Mouse (Mus musculus) heart, postnatal 0 days (tissue): ENCODE data around the gene Rsu1. TPM values are rescaled to one million over a fixed set of nuclear protein-coding genes. Genes with fewer than 3 reads are reported as not detected.

Experiments
- ATAC-seq: fragments of 200-750 bp; cut with Nextera tagmentation; 2 replicates; pipeline ENCODE4 v1.8.0; 2017; ENCODE audit warnings: low read depth, moderate number of reproducible peaks, moderate library complexity; ENCODE audit not compliant: insufficient read depth
- DNase-seq: peaks from one replicate; pipeline ENCODE4 v3.0.0-alpha.2; 2016; ENCODE audit warnings: low spot score
- H3K27ac ChIP-seq: fragments of 300-500 bp; sonication (generic); 2 replicates; pipeline ENCODE4 v1.5.1; 2014; ENCODE audit warnings: low read depth, mild to moderate bottlenecking
- H3K27me3 ChIP-seq: fragments of 300-500 bp; sonication (generic); 2 replicates; pipeline ENCODE4 v1.6.1; 2014; ENCODE audit warnings: low read length, mixed read lengths; ENCODE audit not compliant: control insufficient read depth, insufficient read depth
- H3K36me3 ChIP-seq: fragments of 300-500 bp; sonication (generic); replicated peaks from 2 replicates; pipeline ENCODE4 v1.6.1; 2014; ENCODE audit warnings: low read length, mixed read lengths; ENCODE audit not compliant: control insufficient read depth, insufficient read depth
- H3K4me1 ChIP-seq: fragments of 300-500 bp; sonication (generic); 2 replicates; pipeline ENCODE4 v1.6.1; 2014; ENCODE audit warnings: antibody characterized with exemption; ENCODE audit not compliant: control insufficient read depth, insufficient read depth
- H3K4me2 ChIP-seq: fragments of 300-500 bp; sonication (generic); 2 replicates; pipeline ENCODE4 v1.6.1; 2014; ENCODE audit warnings: low read depth, mild to moderate bottlenecking, low read length, moderate library complexity
- H3K4me3 ChIP-seq: fragments of 300-500 bp; sonication (generic); 2 replicates; pipeline ENCODE4 v1.5.1; 2014; ENCODE audit warnings: low read depth, low read length
- H3K9ac ChIP-seq: fragments of 300-500 bp; sonication (generic); replicated peaks from 2 replicates; pipeline ENCODE4 v1.6.1; 2014; ENCODE audit warnings: low read depth, low read length, mixed read lengths
- H3K9me3 ChIP-seq: fragments of 300-500 bp; sonication (generic); replicated peaks from 2 replicates; pipeline ENCODE4 v1.6.1; 2016; ENCODE audit warnings: low read length; ENCODE audit not compliant: control insufficient read depth
- CTCF ChIP-seq: IDR thresholded peaks from 2 replicates; pipeline ENCODE4 v1.5.1; 2016; ENCODE audit warnings: antibody characterized with exemption, control low read depth, low read depth
- EP300 ChIP-seq: IDR thresholded peaks from 2 replicates; pipeline ENCODE4 v1.6.1; 2016; ENCODE audit warnings: antibody characterized with exemption, low read depth
- WGBS: fragments of 180-500 bp; shearing (Covaris S2); extraction: QIAGEN DNeasy Blood & Tissue Kit; methylation state at CpG from one replicate; pipeline ENCODE4 v1.1.7; 2014; 5-methylcytosine and 5-hydroxymethylcytosine counted together
- polyA plus RNA-seq: library from polyadenylated mRNA; unstranded; fragments of >200 nt; fragmentation: Nextera tagmentation; extraction: Ambion mirVana; gene quantifications from 2 replicates; pipeline ENCODE4 v1.2.1, GENCODE M21; 2015
- total RNA-seq: library from RNA; depleted of rRNA; stranded (reverse); fragments of >200 nt; gene quantifications from 2 replicates; pipeline ENCODE4 v1.2.3, GENCODE M21; 2014; ENCODE audit warnings: low replicate concordance

Gene Rsu1
- total and polyA plus RNA-seq, 2 experiments from 2014 or later, result 125 to 202 TPM

DNA sequence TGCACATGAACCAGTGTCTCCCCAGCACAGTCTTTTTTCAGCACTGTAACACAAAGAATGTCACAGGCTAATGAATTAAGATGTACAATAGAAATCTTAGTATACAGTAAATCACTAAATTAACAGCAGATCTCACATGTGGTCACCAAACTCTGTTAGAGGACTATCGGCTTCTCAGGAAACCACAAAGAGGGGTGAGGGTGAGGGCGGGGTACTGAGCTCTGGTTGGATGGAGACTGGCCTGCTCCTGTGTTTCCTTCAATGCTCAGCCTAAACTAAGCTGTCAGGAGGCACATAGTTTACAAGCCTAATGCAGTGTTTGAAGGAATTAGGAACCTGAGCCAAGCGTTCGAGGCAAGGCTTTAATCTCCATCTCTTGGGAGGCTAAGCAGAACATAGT, 8.1 kb downstream of the Rsu1 start:
- no peak for ATAC-seq
- WGBS, result 75% methylated on average over 4 of the region's 4 CpGs
- Histone ChIP-seq H3K4me2 (no peak overlapping the region), H3K27ac (no peak overlapping the region), H3K4me3 (no peak overlapping the region), H3K9me3 (no peaks in the 10 kb centered on the region), H3K4me1 (no peaks in the 10 kb centered on the region), H3K36me3 (peaks cover 54% of the 10 kb centered on the region), H3K9ac (no peak overlapping the region), H3K27me3 (no peaks in the 10 kb centered on the region)
- TF ChIP-seq CTCF (no peak), EP300 (no peak)
- DNase-seq, result no peak

DNA sequence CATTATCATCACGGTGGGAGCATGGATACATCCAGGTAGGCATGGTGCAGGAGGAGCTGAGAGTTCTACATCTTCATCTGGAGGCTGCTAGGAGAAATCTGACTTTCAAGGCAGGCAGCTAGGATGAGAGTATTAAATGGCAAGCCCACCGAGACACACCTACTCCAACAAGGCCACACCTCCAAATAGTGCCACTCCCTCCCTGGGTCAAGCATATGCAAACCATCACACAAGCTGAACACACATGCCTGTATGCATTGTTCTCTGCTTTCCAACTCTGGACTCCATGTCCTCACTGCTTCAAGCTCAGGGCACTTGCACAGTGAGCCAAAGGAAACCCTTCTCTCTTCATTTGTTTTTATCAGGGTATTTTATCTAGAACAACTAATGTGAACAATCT, 12.6 kb downstream of the Rsu1 start:
- no peak for ATAC-seq
- no peaks in the 10 kb centered on the region for H3K27me3 ChIP-seq
- TF ChIP-seq CTCF, result no peak
- TF ChIP-seq EP300, result no peak
- H3K4me3 ChIP-seq, result no peak overlapping the region
- no peak overlapping the region for H3K27ac ChIP-seq
- H3K9me3 ChIP-seq, result peaks cover 8% of the 10 kb centered on the region; the same call in 1 of the 2 replicates
- H3K36me3 ChIP-seq, result peaks cover 72% of the 10 kb centered on the region
- DNase-seq, result no peak
- WGBS, result 91% methylated on average over 2 of the region's 2 CpGs
- no peaks in the 10 kb centered on the region for H3K4me1 ChIP-seq
- no peak overlapping the region for H3K4me2 ChIP-seq
- H3K9ac ChIP-seq, result no peak overlapping the region

DNA sequence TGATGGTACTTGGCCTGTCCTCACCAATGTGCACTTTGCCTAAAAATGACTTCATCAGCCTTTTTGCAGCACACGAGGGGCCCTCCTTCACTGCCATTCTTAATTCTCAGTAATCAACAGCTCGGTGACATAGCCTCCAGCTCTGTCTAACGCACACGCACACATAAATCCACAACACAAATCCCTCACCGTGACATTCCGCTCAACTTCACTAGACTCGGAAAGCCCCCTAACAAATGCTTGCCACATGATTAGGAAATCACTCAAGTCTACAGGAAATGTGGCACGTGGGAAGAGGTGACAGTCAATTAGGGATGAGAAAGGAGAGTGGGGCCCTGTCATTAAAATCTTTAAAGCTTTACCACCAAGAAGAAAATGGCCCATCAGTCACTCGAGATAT, 30.5 kb downstream of the Rsu1 start:
- WGBS, result 64% methylated on average over 9 of the region's 9 CpGs
- Histone ChIP-seq H3K9me3 (no peaks in the 10 kb centered on the region), H3K4me2 (no peak overlapping the region), H3K9ac (no peak overlapping the region), H3K36me3 (peaks cover 46% of the 10 kb centered on the region), H3K27me3 (no peaks in the 10 kb centered on the region), H3K4me3 (no peak overlapping the region), H3K4me1 (peaks cover 8% of the 10 kb centered on the region), H3K27ac (no peak overlapping the region)
- ATAC-seq (no peak), DNase-seq (no peak)
- no peak for TF ChIP-seq CTCF
- TF ChIP-seq EP300, result no peak

DNA sequence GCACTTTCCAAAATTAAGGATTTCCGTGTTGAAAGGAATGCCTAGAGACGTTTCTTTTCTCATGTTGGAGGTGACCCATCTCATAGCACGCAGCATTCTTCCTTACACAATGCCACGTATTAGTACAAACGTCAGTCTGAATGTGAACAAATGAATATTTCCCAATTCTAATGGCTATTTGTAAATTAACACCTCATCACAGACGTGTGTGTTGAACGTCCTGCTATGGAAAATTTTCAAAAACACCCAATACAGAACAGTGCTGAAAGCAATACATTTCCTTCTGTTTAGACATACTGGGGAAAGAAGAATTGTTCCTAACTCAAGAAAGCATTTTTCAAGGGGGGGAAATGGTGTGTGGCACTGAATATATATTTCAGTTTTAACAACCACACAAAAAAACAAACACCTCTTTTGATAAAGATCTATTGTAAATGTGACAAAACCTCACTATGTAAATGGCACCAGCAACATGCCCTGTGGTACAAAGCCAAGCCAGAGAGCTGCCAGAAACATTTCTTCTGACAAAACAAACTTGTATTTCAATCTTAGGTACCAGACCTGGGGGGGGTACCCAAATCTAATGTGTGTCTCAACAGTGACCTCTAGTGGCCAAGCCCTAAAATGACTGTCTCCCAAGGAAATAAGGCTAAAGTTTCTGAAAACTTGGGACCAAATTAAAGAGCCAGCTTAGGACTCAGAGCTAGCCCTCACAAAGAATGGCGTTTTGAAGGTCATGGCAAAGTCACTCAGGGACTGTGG, 33.9 kb downstream of the Rsu1 start:
- Histone ChIP-seq H3K9ac (no peak overlapping the region), H3K27ac (no peak overlapping the region), H3K27me3 (no peaks in the 10 kb centered on the region), H3K4me3 (no peak overlapping the region), H3K4me2 (no peak overlapping the region), H3K4me1 (peaks cover 19% of the 10 kb centered on the region), H3K36me3 (peaks cover 39% of the 10 kb centered on the region), H3K9me3 (no peaks in the 10 kb centered on the region)
- no peak for TF ChIP-seq EP300
- TF ChIP-seq CTCF, result peak; percentile 83
- DNase-seq (peak; percentile 66), ATAC-seq (0 out of 2 replicates have a peak, but pooled peaks have one; percentile 4)
- 79% methylated on average over 8 of the region's 8 CpGs for WGBS

DNA sequence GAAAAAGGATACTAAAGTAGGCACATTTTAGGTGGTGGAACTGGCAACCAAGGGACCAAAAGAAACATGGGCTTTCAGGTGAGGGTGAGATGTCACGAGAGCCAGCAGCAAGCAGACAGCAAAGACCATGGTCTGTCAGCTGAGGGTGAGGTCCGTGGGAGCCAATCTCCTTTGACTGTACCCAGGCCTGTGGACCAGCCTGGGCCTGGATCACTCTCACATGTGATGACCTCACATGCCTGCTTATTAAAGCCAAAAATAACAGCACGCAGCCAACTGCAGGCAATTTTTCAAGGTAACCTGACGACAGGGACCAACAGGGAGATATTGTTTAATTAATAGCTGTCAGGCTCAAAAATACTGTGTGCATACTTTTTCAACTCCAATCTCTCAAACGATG, 35.5 kb downstream of the Rsu1 start:
- H3K27me3 ChIP-seq, result no peaks in the 10 kb centered on the region
- H3K9ac ChIP-seq, result no peak overlapping the region
- TF ChIP-seq EP300 (no peak), CTCF (no peak)
- peaks cover 19% of the 10 kb centered on the region for H3K4me1 ChIP-seq
- ATAC-seq, result peak; percentile 87
- peaks cover 25% of the 10 kb centered on the region for H3K36me3 ChIP-seq
- no peak overlapping the region for H3K4me2 ChIP-seq
- peak; percentile 58 for DNase-seq
- WGBS, result 15% methylated on average over 5 of the region's 5 CpGs
- no peaks in the 10 kb centered on the region for H3K9me3 ChIP-seq
- H3K27ac ChIP-seq, result peak overlapping the region; percentile 47
- no peak overlapping the region for H3K4me3 ChIP-seq

DNA sequence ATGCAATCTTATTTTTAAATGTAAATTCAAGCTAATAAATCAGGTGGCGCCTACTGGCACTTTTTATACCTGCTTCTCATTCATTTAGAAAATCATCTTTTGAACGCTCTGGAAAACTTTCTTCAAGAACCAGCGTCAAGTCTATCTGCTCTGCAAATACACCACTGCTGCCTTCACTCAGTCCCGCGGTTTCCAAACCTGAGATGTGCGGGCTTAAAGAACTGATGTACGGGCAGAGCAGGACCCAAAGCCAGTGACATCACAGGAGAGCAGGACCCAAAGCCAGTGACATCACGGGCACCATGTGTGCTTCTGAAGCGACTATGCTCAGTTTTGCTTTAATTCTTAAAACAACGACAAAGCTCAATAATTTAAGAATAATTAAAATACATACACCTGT, 36.4 kb downstream of the Rsu1 start:
- Histone ChIP-seq H3K4me2 (no peak overlapping the region), H3K4me1 (peaks cover 19% of the 10 kb centered on the region), H3K27ac (no peak overlapping the region), H3K4me3 (no peak overlapping the region), H3K9ac (no peak overlapping the region), H3K9me3 (no peaks in the 10 kb centered on the region), H3K36me3 (peaks cover 16% of the 10 kb centered on the region), H3K27me3 (no peaks in the 10 kb centered on the region)
- ATAC-seq, result no peak
- 93% methylated on average over 10 of the region's 10 CpGs for WGBS
- TF ChIP-seq CTCF (no peak), EP300 (no peak)
- DNase-seq, result no peak
